Mouse (Mus musculus): Measurements from ENCODE around the gene Zdhhc19.

Gene Zdhhc19

GRCm38 (mm10) chr16:32610460-32611255, 114.6 kb downstream of the Zdhhc19 start:
- no peak for DNase-seq (ENCODE audit: low read depth)

Measured in fibroblast of lung, adult 2 months (primary cell).